Mouse (Mus musculus) heart, embryonic 16.5 days (tissue): ENCODE results near the gene Eno3. TPM values are rescaled to one million over a fixed set of nuclear protein-coding genes. Genes with fewer than 3 reads are reported as not detected.

Source experiments
- ATAC-seq: fragments of 200-750 bp; cut with Nextera tagmentation; replicated peaks from 2 replicates; pipeline ENCODE4 v1.8.0; 2017; ENCODE audit warnings: moderate number of reproducible peaks; ENCODE audit not compliant: insufficient read depth, low FRiP score; ENCODE audit errors: extremely low read depth
- H3K27ac ChIP-seq: fragments of 300-500 bp; sonication (generic); 2 replicates; pipeline ENCODE4 v1.5.1; 2014; ENCODE audit warnings: mild to moderate bottlenecking, low read length, control low read depth, moderate library complexity
- H3K27me3 ChIP-seq: fragments of 300-500 bp; sonication (generic); 2 replicates; pipeline ENCODE4 v1.6.1; 2014; ENCODE audit warnings: low read length, mixed read lengths; ENCODE audit not compliant: control insufficient read depth, insufficient read depth
- H3K36me3 ChIP-seq: fragments of 300-500 bp; sonication (generic); 2 replicates; pipeline ENCODE4 v1.6.1; 2014; ENCODE audit not compliant: control insufficient read depth, insufficient read depth
- H3K4me1 ChIP-seq: fragments of 300-500 bp; sonication (generic); 2 replicates; pipeline ENCODE4 v1.6.1; 2014; ENCODE audit warnings: low read length, mixed read lengths; ENCODE audit not compliant: control insufficient read depth, insufficient read depth
- H3K4me2 ChIP-seq: fragments of 300-500 bp; sonication (generic); 2 replicates; pipeline ENCODE4 v1.6.1; 2014; ENCODE audit warnings: low read depth, mild to moderate bottlenecking, control low read depth, low read length
- H3K4me3 ChIP-seq: fragments of 300-500 bp; sonication (generic); 2 replicates; pipeline ENCODE4 v1.5.1; 2014; ENCODE audit warnings: mild to moderate bottlenecking, control low read depth, low read length
- H3K9ac ChIP-seq: fragments of 300-500 bp; sonication (generic); 2 replicates; pipeline ENCODE4 v1.6.1; 2014; ENCODE audit warnings: low read length, control low read depth
- H3K9me3 ChIP-seq: fragments of 300-500 bp; sonication (generic); replicated peaks from 2 replicates; pipeline ENCODE4 v1.6.1; 2016; ENCODE audit warnings: low read length; ENCODE audit not compliant: control insufficient read depth
- WGBS: fragments of 180-500 bp; shearing (Covaris S2); extraction: QIAGEN DNeasy Blood & Tissue Kit; methylation state at CpG from one replicate; pipeline ENCODE4 v1.1.7; 2014; 5-methylcytosine and 5-hydroxymethylcytosine counted together
- polyA plus RNA-seq: library from polyadenylated mRNA; unstranded; fragments of >200 nt; fragmentation: Nextera tagmentation; extraction: Ambion mirVana; gene quantifications from 2 replicates; pipeline ENCODE4 v1.2.1, GENCODE M21; 2015

The Eno3 gene
- polyA plus RNA-seq, 1 experiment from 2014 or later = 578 TPM

DNA sequence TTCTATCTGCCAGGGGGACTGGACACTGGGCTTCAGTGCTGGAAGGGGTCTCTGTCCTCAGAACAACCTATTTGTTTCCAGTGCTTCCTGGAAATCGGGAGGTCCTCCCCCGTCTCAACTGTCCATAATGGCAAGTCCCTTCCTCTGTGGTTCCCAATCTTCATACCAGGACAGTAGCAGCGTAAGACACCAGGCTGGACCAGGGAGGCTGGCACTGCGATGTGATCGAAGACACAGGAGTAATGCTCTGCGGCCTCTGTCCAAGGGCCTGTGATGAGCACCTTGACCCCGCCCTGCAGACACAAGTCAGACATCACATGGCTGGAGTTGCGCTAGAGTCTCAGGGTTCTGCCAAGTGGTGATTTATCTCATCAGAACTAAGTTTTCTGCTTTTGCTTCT, 22.4 kb downstream of the Eno3 start:
- no peak overlapping the region for H3K9ac ChIP-seq
- no peak overlapping the region for H3K4me2 ChIP-seq
- no peak for ATAC-seq
- WGBS = 93% methylated on average over 8 of the region's 8 CpGs
- no peak overlapping the region for H3K4me3 ChIP-seq
- H3K36me3 ChIP-seq = peaks cover 18% of the 10 kb centered on the region; the same call in 1 of the 2 replicates
- no peak overlapping the region for H3K27ac ChIP-seq
- peaks cover 9% of the 10 kb centered on the region for H3K4me1 ChIP-seq
- no peaks in the 10 kb centered on the region for H3K27me3 ChIP-seq
- H3K9me3 ChIP-seq = no peaks in the 10 kb centered on the region

DNA sequence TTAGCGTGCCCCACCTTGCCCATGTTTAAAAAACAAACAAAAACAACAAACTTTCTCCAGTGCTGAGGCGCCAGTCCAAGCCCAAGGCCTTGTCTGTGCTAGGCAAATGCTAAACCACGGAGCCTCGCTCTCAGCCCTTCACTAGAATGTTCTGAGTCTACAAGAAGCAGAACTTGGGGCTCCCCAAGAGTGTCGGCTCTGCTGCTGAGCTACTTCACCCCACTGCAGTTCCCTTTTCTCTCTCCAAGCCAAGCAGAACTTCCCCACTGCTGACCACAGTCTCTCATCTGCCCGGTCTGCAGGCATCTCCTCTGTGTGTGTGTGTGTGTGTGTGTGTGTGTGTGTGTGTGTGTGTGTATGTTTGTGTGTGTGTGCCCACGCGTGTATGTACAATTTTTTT, 22.9 kb downstream of the Eno3 start:
- Histone ChIP-seq H3K36me3 (peaks cover 15% of the 10 kb centered on the region; the same call in 1 of the 2 replicates), H3K27me3 (no peaks in the 10 kb centered on the region), H3K27ac (no peak overlapping the region), H3K9me3 (no peaks in the 10 kb centered on the region), H3K4me2 (no peak overlapping the region), H3K4me1 (peaks cover 9% of the 10 kb centered on the region), H3K9ac (no peak overlapping the region), H3K4me3 (no peak overlapping the region)
- ATAC-seq = no peak
- WGBS = 89% methylated on average over 8 of the region's 8 CpGs

DNA sequence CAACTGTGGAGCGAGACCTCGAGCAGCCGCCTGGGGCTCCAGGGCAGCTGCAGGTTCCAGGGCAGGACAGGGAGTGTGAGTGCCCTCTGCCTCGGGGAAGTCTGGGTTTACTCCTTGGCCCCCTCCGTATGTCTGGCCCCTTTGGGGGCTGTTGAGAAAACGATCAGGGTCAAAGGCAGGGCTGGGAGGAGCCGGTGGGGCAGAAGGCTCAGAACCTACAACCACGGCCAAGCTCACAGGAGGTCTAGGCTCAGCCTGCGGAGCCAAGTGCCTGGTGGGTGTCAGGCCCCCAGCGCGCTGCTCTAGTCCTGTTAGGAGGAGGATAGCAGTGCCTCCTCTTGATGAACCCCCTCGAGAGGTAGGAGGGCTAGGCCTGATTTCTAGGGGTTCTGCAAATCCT, 24.2 kb downstream of the Eno3 start:
- Histone ChIP-seq H3K27ac (no peak overlapping the region), H3K9ac (no peak overlapping the region), H3K27me3 (no peaks in the 10 kb centered on the region), H3K4me2 (no peak overlapping the region), H3K4me3 (no peak overlapping the region), H3K4me1 (peaks cover 6% of the 10 kb centered on the region), H3K36me3 (peaks cover 19% of the 10 kb centered on the region; the same call in 1 of the 2 replicates), H3K9me3 (no peaks in the 10 kb centered on the region)
- no peak for ATAC-seq
- 66% methylated on average over 12 of the region's 12 CpGs for WGBS

DNA sequence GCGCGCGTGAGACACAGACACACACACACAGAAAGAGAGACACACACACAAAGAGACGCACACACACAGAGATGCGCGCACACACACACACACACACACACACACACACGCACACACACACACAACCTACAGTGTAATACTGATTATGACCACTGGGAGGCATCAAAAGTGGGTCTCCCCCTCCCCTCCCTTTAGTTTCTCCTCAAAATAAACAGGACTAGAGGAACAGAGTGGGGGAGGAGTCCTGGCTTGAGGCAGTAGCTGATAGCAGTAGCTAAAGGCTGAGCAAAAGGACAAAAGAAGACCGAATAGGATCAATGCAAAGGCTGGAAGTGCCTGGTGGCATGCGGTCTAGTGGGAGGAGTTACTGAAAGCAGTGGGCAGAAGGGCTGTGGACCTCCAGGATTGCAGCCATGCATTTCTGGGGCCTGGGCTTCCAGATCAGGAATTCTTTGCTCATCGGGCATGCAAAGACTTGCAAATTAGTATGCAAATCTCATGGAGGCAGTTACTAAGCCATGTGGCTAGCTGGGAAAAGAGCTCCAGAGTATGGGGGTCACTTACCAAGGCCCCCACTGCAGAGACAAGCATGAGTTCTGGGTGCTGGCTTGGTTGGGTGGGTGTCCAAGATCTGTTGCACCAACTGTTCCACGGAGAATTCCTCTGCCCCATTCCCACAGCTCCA, 25.0 kb downstream of the Eno3 start:
- Histone ChIP-seq H3K9me3 (no peaks in the 10 kb centered on the region), H3K27ac (no peak overlapping the region), H3K4me2 (peak overlapping the region; percentile 28; the same call in 1 of the 2 replicates), H3K4me1 (peaks cover 11% of the 10 kb centered on the region), H3K9ac (peak overlapping the region; percentile 46), H3K27me3 (no peaks in the 10 kb centered on the region), H3K4me3 (no peak overlapping the region), H3K36me3 (peaks cover 19% of the 10 kb centered on the region; the same call in 1 of the 2 replicates)
- ATAC-seq = peak; percentile 67; the same call in 1 of the 2 replicates
- 35% methylated on average over 11 of the region's 11 CpGs for WGBS

DNA sequence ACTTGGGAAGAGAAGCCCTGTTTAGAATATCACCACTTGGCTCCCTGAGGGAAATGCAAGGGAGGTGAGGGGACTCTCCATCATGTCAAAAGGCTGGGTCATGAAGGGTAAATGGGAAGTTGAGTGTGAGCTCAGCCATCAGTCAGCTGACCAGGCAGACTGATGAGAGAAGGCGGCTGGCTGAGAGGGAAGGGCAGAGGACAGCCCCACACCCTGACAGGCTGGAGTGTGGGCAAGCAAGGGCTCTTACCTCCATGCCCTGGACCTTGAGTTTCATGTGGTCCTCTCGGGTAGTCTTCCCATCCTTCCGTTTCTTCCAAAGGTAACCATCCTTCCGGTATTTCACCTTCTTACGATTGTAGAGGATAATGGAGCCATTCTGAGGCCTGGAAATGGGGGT, 26.6 kb downstream of the Eno3 start:
- H3K4me3 ChIP-seq = no peak overlapping the region
- no peaks in the 10 kb centered on the region for H3K9me3 ChIP-seq
- no peak overlapping the region for H3K4me2 ChIP-seq
- no peak overlapping the region for H3K27ac ChIP-seq
- no peak for ATAC-seq
- peaks cover 19% of the 10 kb centered on the region for H3K4me1 ChIP-seq
- 83% methylated on average over 5 of the region's 5 CpGs for WGBS
- no peaks in the 10 kb centered on the region for H3K27me3 ChIP-seq
- H3K36me3 ChIP-seq = peaks cover 19% of the 10 kb centered on the region; the same call in 1 of the 2 replicates
- no peak overlapping the region for H3K9ac ChIP-seq

DNA sequence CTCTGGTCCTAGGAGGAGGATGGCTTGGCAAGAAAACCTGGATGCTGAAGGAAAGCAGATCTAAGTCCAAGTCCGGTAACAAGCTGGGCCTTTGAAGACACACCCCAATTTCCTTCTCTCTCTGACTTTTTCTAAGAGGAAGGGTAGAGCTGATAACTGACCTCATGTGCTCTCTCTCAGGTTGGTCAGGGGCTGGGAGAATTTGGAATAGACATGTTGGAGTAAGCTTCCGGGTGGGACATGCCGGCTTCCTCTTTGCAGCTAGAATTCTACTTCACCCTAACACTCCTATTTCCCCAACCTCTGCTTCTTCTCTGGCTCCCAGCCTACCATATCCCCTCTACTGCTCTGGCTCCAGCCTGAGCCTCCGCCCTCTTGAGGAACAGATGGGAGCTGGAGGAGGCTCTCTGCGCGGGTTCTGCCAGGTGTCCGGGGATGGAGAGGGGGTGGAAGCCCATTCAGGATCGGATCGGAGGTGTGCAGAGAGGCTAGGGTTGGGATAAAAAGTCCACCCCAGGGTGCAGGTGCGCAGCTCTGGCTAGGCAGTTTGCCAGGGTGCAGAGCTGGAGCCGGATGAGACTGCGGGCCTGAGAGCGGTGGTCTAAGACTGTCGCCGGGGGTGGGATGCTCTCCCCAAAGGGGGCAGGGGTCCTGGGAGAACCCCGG, 30.0 kb downstream of the Eno3 start:
- H3K9ac ChIP-seq = peak overlapping the region; percentile 92
- no peaks in the 10 kb centered on the region for H3K9me3 ChIP-seq
- H3K27me3 ChIP-seq = no peaks in the 10 kb centered on the region
- H3K4me1 ChIP-seq = peaks cover 27% of the 10 kb centered on the region
- H3K36me3 ChIP-seq = peaks cover 11% of the 10 kb centered on the region; the same call in 1 of the 2 replicates
- peak; percentile 47 for ATAC-seq
- H3K4me2 ChIP-seq = peak overlapping the region; percentile 93
- H3K4me3 ChIP-seq = peak overlapping the region; percentile 86
- 3% methylated on average over 16 of the region's 16 CpGs for WGBS
- H3K27ac ChIP-seq = peak overlapping the region; percentile 92

DNA sequence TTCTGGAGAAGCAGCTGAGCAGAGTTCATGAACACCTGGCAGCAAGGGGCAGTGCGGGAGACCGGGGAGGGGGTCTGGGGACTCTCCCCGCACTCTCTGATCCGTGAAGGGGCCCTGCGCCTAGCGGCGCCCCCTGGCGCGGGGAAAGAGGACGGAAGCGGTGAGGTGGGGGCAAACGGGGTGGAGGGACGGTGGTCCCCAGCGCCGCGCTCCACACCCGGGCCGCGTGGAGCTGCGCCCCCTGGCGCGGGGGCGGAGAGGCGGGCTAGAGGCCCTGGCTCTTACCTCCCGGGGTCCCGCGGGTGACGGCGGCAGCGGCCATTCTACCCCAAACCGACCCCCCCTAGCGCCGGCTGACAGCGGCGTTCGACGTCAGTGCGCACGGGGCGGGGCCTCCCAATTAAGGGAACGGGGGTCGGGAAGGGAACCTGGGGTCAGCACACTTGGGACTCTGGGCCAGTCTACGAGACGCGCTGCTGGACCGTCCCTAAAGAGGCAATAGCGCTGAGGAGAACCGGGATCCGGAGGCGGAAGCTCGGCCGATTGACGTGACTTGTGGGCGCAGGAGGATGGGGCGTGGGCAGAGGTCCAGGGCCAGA, 30.7 kb downstream of the Eno3 start, which contains the start of gene Camta2:
Gene Camta2 (minus strand): TSS at position 505 of the 599 bp plus-strand sequence.
- Histone ChIP-seq H3K27me3 (no peaks in the 10 kb centered on the region), H3K36me3 (peaks cover 11% of the 10 kb centered on the region; the same call in 1 of the 2 replicates), H3K4me2 (peak within 1 kb of the TSS; percentile 93), H3K9ac (peak within 1 kb of the TSS; percentile 92), H3K9me3 (no peaks in the 10 kb centered on the region), H3K27ac (peak within 1 kb of the TSS; percentile 92), H3K4me3 (peak within 1 kb of the TSS; percentile 86), H3K4me1 (peaks cover 23% of the 10 kb centered on the region)
- under 1% methylated on average over 55 of the region's 55 CpGs for WGBS
- ATAC-seq = peak; percentile 86

DNA sequence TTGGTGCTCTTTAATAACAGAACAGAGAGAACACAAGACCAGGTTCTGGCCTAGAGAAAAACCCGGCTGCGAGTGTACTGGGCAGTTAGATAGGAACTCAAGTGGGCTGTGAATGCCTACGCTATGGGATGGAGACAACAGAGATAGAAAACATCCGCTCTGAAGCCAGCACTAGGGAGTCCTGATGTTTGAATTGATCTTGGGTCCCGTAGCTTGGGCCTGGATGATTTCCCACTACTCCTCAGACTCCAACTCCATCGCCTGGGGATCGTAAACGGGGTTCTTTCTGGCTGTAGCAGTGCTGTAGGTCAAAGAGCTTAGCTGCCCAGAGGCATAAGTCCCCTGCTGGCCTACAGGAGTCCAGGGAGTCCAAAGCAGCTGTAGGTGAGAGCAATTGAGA, 31.4 kb downstream of the Eno3 start:
- H3K4me1 ChIP-seq = peaks cover 23% of the 10 kb centered on the region
- H3K9ac ChIP-seq = peak overlapping the region; percentile 92
- peak overlapping the region; percentile 93 for H3K4me2 ChIP-seq
- peaks cover 11% of the 10 kb centered on the region; the same call in 1 of the 2 replicates for H3K36me3 ChIP-seq
- no peaks in the 10 kb centered on the region for H3K27me3 ChIP-seq
- H3K4me3 ChIP-seq = peak overlapping the region; percentile 86
- H3K9me3 ChIP-seq = no peaks in the 10 kb centered on the region
- 16% methylated on average over 8 of the region's 8 CpGs for WGBS
- H3K27ac ChIP-seq = peak overlapping the region; percentile 92
- no peak for ATAC-seq

DNA sequence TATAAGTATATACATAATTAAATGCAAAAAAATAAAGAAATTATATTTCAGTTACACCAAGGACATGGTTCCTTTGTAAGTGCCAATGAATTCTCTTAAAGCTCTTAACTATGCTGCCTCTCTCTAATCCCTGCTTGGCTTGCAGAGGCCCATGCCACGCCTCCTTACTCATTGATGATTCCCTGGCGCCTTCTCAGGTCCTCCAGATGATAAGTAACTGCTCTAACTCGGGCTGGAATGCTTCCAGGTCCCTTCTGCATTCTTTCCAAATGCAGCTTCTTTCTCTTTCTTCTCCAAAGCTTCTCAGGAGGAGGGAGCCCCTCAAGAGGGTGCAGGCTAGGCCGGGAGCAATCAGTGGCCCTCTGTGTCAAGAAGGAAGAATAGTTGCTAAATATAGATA, 32.6 kb downstream of the Eno3 start:
- 40% methylated on average over 4 of the region's 4 CpGs for WGBS
- ATAC-seq = no peak
- peaks cover 4% of the 10 kb centered on the region; the same call in 1 of the 2 replicates for H3K36me3 ChIP-seq

More for the DNA sequence above, 32.6 kb downstream of the Eno3 start:
- H3K4me1 ChIP-seq = peaks cover 23% of the 10 kb centered on the region
- no peak overlapping the region for H3K9ac ChIP-seq
- H3K4me2 ChIP-seq = no peak overlapping the region
- H3K4me3 ChIP-seq = no peak overlapping the region
- H3K9me3 ChIP-seq = no peaks in the 10 kb centered on the region
- H3K27me3 ChIP-seq = no peaks in the 10 kb centered on the region
- H3K27ac ChIP-seq = no peak overlapping the region
